Mouse (Mus musculus) WW6 (cell line): ENCODE measurements around the gene Rapgef4.
A peak's percentile ranks its signal among the peaks of the same experiment; 100 is the strongest.
"Not testable (repeated sequence)": the region's sequence is repeated elsewhere in the genome, so short reads cannot be mapped to it uniquely, and the experiment has no call there.

ENCODE experiments used
- DNase-seq: peaks from one replicate; pipeline ENCODE4 v3.0.0-alpha.2; 2013; ENCODE audit warnings: low read depth, low spot score

The Rapgef4 gene

DNA sequence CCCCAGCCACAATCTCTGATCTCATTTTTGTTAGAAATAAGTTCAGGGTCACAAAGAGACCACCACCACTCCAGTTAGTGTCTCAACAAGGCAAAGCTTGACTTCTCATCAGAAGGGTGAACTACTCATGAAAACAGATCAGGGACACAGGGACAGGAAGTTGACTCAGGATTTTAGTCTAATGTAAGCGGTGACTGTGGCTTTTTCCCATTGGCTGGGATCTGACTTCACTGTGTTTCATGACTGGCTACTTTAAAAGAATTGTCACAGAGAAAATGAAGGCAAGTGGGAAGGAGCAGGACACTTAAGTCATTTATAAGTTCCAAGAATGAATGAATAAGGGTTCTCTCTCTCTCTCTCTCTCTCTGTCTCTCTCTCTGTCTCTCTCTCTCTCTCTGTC is 45.5 kb downstream of the Rapgef4 start:
- no peak for DNase-seq

DNA sequence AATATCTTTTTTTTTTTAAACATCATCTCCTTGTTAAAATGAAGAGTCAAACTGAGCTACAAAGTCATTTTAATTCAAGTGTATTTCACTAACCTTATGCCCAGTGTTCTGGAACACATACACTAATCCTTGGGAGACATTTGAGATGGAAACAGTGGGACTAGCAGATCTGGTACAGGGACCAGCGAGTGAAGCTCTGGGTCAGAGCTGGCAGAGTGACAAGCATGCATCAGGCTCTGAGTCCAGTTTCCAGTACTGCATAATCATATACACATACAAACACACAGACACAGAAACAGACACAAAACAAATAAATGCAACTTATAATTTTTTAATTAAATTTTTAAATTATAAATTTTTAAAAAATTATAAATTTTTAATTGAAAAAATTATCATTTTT is 48.0 kb downstream of the Rapgef4 start:
- no peak for DNase-seq

- DNase-seq, result no peak
These were observed 48.6 kb downstream of the Rapgef4 start for GRCm38 (mm10) chr2:72029586-72030144.

- DNase-seq, result no peak
These were observed 50.7 kb downstream of the Rapgef4 start for GRCm38 (mm10) chr2:72031717-72032116.

- peak; percentile 28 for DNase-seq
These were observed 54.6 kb downstream of the Rapgef4 start for GRCm38 (mm10) chr2:72035616-72036015.

DNA sequence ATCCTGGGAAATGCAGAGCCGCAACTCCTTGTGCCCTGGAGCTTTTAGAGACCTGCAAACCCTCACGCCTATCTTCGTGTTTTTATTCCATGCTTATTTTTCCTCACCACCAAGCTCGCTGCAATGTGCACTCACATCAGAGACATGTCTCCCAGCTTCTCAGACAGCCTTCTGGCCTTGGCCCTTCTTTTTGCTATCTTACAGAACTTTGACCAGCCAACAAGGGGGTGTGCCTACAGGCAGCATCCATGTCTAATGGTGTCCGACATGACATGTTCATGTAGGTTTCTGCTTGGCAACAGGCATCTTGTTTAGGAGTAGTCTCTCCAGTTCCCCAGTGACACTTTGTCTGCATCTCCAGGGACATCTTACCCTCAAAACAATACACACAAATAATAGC is 56.3 kb downstream of the Rapgef4 start:
- no peak for DNase-seq

- DNase-seq, result peak; percentile 39
These were observed 57.2 kb downstream of the Rapgef4 start for GRCm38 (mm10) chr2:72038235-72038634.

GRCm38 (mm10) chr2:72038651-72039251 is 57.7 kb downstream of the Rapgef4 start:
- no peak for DNase-seq

DNA sequence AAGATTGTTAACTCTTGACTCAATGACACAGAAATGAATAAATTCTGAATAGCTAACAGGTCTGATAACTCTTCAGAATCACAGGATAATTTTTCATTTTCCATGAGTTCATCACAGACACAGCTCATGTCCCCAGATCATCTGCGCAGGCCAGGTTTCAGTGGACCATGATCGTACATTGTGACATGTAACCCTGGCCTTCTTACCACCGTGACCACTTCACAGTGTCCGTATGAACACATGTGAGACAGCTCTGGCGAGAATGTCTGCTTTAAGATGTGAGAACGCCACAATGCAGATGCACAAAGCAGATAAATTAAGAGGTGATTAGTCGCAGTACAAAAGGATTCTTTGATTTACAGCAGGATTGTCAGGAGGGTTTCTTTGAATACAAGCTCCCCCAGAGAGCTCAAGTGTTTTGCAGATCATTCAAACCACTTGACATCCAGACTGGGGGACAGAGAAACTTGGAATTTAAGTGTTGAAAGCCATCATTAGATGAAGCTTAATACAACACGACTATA is 58.5 kb downstream of the Rapgef4 start:
- no peak for DNase-seq

DNA sequence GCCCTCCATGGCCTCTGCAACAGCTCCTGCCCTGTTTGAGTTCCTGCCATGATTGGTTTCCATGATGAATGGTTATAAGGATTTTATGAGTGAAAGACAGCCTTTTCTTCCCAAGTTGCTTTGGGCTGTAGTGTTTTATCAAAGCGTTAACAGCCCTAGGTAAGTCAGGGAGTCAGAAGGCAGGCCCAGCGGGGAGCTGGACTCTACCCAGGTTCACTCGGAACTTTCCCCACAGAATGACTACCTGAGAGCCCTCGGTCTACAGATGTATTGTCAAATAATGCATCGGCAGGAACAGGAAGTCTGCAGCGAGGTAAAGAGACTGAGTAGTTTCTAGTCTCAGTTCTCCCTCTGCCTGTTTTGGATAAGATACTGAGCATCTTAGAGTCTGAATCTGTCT is 60.0 kb downstream of the Rapgef4 start:
- DNase-seq, result no peak

GRCm38 (mm10) chr2:72042093-72042492 is 61.1 kb downstream of the Rapgef4 start:
- no peak for DNase-seq

DNA sequence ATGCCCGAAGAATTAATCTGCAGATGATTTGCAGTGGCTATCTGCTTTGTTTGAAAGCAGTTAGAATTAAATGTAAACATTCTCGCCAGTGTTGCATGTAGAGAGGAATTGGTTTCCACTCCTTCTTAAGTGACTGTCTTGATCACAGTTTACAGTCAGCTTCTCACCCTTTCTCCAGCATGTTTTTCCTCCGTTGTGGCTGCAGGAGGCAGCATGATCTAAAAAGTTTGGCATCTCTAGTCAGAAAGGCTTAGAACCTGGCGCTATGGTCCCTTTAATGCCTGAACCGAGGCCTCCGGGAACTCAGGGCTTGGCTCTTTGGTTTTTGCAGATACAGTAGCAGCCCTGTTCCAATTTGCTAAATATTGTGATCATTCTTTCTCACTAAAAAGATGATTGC is 63.2 kb downstream of the Rapgef4 start:
- DNase-seq, result no peak

DNA sequence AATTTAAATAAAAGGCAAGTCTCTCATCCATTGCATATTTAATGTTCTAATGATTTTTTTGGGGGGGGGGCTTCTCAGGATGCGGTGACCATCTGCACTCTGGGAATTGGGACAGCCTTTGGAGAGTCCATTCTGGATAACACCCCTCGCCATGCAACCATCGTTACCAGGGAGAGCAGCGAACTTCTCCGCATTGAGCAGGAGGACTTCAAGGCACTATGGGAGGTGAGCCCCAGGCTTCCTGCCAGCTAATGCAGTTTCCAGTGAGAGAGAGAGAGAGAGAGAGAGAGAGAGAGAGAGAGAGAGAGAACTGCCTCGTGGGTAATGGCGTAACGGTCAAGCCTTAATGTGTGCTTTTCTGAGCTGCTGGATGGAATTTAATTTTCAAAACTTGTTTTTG is 64.0 kb downstream of the Rapgef4 start:
- no peak for DNase-seq

GRCm38 (mm10) chr2:72045659-72046058 is 64.6 kb downstream of the Rapgef4 start:
- no peak for DNase-seq

DNA sequence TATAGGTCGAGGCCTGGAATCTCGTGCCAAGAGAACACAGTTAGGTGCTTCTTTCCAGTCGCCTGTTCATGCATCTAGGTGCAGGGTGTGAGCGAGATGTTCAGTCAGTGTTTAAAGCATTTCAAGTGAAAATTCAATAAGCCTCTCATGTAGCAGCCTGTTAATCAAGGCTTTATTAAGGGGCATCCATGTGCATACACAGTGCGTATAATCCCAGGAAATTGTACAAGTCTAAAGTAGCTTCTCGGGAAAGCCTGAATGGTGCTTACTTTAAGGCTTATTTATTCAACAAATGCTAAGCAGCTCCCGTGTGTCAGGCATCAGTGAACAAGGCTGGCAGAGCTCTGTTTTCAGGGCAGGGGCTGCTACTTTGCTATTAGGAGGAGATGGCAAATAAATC is 69.4 kb downstream of the Rapgef4 start:
- DNase-seq, result no peak

DNA sequence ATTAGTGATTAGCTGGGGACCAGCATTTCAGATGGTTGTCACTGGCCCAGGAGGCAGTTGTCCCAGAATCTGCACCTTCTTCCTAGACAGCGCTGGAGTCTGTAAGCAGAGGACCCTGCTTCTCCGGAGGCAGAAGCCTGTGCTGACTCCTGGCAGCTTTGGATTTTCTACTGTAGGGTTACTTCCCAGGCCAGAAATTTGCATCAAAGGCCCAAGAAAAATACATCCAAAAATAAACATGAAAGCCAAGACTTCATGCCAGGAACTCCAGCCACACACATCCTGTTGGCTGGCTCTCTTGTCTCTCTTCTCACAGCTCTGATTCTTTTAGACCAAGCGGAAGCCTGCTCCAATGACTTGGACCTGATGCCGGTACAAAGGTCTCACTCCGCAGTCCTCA is 73.2 kb downstream of the Rapgef4 start:
- DNase-seq, result no peak

GRCm38 (mm10) chr2:72054736-72055135 is 73.7 kb downstream of the Rapgef4 start:
- no peak for DNase-seq

DNA sequence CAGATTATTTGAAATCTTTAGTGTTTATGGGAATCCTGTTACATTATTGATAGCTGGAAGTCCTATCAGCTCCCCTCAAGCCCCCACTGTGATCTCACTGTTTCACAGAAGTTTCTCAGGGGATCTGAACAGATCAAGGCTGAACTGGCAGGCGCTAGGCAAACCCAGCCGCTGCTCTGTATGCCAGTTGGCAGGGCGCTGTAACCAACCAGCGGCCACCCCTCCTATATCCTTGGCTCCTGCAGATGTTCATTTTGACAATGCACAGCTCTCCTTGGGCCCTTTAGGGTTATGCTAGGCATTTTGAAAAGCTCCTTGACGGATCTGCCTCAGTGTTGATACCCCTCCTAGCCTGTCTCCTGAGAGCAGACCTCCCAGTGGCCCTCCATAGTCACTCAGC is 74.4 kb downstream of the Rapgef4 start:
- no peak for DNase-seq

- no peak for DNase-seq
These were observed 75.2 kb downstream of the Rapgef4 start for GRCm38 (mm10) chr2:72056081-72056874.

DNA sequence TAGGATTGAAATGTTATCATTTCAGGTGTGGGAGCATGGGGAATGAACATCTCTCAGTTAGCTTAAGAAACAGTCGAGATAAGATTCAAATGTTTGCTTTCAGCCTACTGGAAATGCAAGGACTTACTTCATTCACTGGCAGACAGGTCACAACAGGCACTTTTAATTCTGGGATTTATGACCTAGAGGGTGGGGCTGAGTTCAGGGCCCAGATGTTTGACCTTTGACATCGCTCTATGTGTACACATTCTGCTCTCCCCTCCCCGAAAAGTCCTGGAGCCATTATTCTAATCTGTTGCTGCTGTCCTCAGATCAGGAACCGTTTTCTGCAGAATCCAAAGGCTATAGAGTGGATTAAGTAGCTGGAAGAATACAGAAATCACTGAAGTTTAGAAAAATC is 81.9 kb downstream of the Rapgef4 start:
- no peak for DNase-seq

DNA sequence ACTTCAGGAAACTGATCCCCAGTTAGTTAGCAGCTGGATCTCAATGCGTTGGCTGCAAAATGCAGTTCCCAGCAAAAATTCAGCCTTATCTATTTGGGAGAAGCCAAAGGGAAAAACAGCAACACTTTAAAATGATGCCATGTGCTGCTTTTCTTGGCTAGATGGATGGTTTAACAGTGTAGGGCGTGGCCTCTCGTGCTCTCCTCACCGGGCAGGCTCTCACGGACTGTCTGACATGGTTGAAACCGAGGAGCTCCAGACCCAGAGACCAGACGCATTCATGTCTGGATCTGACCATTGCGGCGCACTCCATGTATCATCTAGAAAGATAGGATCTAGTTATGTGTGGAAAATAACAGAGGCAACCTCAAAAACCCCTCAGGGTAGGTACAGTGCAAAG is 87.5 kb downstream of the Rapgef4 start:
- DNase-seq, result no peak

DNA sequence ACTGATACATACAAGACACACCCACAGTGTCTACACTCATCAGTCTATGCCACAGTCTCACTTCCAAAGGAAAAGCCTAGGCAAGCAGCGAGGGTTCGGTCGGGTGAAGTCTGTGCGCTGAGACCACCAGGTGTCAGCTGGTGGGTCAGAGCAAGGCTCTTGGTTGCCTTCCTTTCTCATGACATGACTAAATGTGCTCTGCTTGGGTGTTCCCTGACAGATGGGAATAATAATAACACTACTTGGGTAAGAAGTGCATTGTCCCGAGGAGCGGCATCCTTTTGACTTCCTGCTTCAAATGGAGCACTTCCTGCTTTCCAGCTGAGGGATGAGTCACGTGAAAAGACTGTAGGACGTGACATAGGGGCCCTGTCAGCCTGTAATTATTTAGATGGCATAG is 89.0 kb downstream of the Rapgef4 start:
- DNase-seq, result no peak

GRCm38 (mm10) chr2:72073121-72073520 is 92.1 kb downstream of the Rapgef4 start:
- not testable (repeated sequence) for DNase-seq
